Mouse (Mus musculus): ENCODE data around the gene Gm3285. TPM values are rescaled to one million over a fixed set of nuclear protein-coding genes. Genes with fewer than 3 reads are reported as not detected.

Gene Gm3285
- polyA plus RNA-seq, 1 experiment = not detected

GRCm38 (mm10) chr10:77895562-77895961, 33.8 kb downstream of the Gm3285 start:
- no peak for DNase-seq (ENCODE audit: extremely low spot score in 1 of 2, low spot score in 1 of 2)

- no peak for DNase-seq (ENCODE audit: extremely low spot score in 1 of 2, low spot score in 1 of 2)
Measured at GRCm38 (mm10) chr10:77900126-77900525, 38.4 kb downstream of the Gm3285 start.

DNA sequence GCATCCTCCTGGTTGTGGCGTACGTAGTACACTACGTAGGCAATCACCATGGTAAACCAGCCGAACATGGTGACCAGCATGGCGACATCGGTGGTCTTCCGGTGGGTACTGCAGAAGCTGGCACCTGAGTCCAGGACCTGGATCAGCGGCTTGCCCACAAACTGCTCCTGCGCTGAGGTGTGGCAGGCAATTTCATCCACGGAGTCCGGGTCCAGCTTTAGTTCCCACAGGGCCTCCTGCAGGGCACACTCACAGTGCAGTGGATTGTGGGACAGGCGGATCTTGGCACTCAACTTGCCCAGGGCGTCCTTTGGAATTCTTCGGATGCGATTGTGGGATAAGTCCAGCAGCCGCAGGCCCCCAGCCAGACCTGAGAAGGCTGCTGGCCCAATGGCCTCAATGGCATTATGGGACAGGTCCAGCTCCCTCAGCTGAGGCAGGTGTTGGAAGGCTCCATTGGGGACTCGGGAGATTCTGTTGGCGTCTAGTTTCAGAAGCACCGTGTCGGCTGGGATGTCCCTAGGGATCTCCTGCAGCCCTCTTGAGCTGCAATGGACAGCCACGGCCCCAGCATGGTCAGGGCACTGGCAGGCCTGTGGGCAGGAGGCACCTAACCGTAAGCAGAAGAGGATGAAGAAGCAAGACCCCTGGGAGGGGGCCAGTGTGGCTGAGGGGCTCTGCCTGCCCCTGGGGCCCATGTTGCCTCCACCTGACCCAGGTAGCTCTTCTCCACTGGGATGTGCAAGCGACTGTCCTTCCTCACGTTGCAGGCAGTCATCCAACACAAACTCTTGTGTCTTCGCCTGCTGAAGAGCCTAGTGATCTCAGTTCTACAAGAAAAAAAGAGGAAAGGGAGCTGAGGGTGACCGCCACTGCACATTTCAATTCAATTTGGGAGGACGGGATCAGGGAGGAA, 39.4 kb downstream of the Gm3285 start:
- no peak for DNase-seq (ENCODE audit: extremely low spot score in 1 of 2, low spot score in 1 of 2)

DNA sequence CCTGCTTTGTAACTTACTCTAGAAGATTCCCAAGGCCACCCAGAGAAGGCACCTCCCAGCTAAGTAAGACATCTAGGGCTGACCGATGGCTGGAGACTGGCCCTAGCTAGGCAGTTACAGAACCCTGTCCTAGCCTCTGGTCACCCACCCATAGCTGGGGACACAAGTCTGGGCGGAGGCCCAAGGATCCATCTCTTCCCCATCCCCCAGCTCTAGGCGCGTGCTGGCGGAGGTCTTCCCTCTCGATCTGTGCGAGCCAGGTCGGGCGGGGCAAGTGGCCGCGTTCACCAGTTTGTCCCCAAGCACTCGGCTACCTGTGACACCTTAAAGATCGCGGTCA, 40.1 kb downstream of the Gm3285 start:
- DNase-seq (ENCODE audit: extremely low spot score in 1 of 2, low spot score in 1 of 2) = peak in 1 of 2 experiments; percentile 39

- peak; percentile 36 to 47 for DNase-seq (ENCODE audit: extremely low spot score in 1 of 2, low spot score in 1 of 2)
Measured at GRCm38 (mm10) chr10:77902211-77902893, 40.6 kb downstream of the Gm3285 start, which contains the start of gene Lrrc3. Gene Lrrc3 (minus strand): TSS chr10:77902536.

DNA sequence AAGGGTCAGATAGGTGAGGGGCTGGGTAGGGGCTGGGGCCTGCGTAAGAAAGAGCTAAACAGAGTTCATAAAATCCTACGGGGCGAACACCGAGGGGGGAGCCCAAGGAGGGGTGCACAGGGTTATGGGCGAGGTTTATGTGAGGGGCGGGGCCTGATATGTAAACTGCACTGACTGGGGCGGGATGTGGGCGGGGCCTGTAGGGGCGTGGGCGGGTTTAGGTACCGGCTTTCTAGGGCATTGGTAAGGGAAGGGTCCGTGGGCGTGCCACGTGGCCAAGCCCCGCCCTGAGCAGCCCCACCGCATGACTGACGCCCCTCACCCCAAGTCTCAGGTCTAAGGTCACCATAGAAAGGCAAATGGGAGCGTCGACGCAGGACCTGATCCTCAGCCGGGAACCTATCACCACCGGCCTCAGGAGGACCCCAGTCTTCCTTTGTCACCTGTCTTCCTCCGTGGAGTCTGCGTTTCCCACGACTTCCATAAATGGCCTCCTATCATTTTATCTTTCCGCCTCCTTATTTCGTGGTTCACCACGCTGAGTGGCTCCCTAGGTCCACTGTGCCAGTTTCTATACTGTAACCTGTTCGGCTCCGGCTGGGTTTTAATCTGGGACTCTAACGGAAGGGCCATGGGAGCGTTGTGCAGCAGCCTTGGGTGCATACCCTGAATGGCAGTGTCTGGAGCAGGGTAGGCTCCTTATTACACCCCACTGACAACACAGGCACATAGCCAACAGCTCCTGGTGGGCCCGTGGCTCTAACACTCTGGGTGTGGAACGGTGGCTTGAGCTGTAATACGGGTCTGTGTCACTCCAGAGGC, 41.3 kb downstream of the Gm3285 start:
- DNase-seq (ENCODE audit: extremely low spot score in 1 of 2, low spot score in 1 of 2) = peak; percentile 50 to 67

Other genes with a start within 250 kb of the Gm3285 start
- gene Ube2g2, start 239.7 kb upstream of the Gm3285 start, polyA plus RNA-seq (2012; rRNA removed) = 47.9 and 51.8 TPM in 2 replicates
- gene Tspear, start 175.4 kb upstream of the Gm3285 start, polyA plus RNA-seq (2012; rRNA removed) = 0.04 TPM in 1 of 2 replicates, not detected in the other
- not detected in 2 replicates for gene Gm19402, start 171.2 kb upstream of the Gm3285 start, polyA plus RNA-seq (2012; rRNA removed)
- gene Gm9508, start 164.7 kb upstream of the Gm3285 start, polyA plus RNA-seq (2012; rRNA removed) = not detected in 2 replicates
- not detected in 2 replicates for gene Gm10272, start 155.3 kb upstream of the Gm3285 start, polyA plus RNA-seq (2012; rRNA removed)
- not detected in 2 replicates for gene Gm10024, start 150.5 kb upstream of the Gm3285 start, polyA plus RNA-seq (2012; rRNA removed)
- gene Gm10142, start 146.2 kb upstream of the Gm3285 start, polyA plus RNA-seq (2012; rRNA removed) = not detected in 2 replicates
- gene Krtap12-1, start 141.4 kb upstream of the Gm3285 start, polyA plus RNA-seq (2012; rRNA removed) = not detected in 2 replicates
- not detected in 2 replicates for gene Gm10100, start 135.5 kb upstream of the Gm3285 start, polyA plus RNA-seq (2012; rRNA removed)
- not detected in 2 replicates for gene Gm18596, start 119.3 kb upstream of the Gm3285 start, polyA plus RNA-seq (2012; rRNA removed)
- not detected in 2 replicates for gene Gm9736, start 110.6 kb upstream of the Gm3285 start, polyA plus RNA-seq (2012; rRNA removed)
- not detected in 2 replicates for gene Gm3233, start 102.3 kb upstream of the Gm3285 start, polyA plus RNA-seq (2012; rRNA removed)
- gene Gm3238, start 90.7 kb upstream of the Gm3285 start, polyA plus RNA-seq (2012; rRNA removed) = not detected in 2 replicates
- gene Gm7138, start 85.0 kb upstream of the Gm3285 start, polyA plus RNA-seq (2012; rRNA removed) = not detected in 2 replicates
- not detected in 2 replicates for gene Gm3250, start 79.4 kb upstream of the Gm3285 start, polyA plus RNA-seq (2012; rRNA removed)
- gene Gm7137, start 73.8 kb upstream of the Gm3285 start, polyA plus RNA-seq (2012; rRNA removed) = not detected in 2 replicates
- gene Gm9639, start 66.9 kb upstream of the Gm3285 start, polyA plus RNA-seq (2012; rRNA removed) = not detected in 2 replicates
- not detected in 2 replicates for gene Gm19668, start 62.8 kb upstream of the Gm3285 start, polyA plus RNA-seq (2012; rRNA removed)
- not detected in 2 replicates for gene Gm9507, start 50.1 kb upstream of the Gm3285 start, polyA plus RNA-seq (2012; rRNA removed)
- not detected in 2 replicates for gene Gm2696, start 47.3 kb upstream of the Gm3285 start, polyA plus RNA-seq (2012; rRNA removed)
- not detected in 2 replicates for gene Krtap10-4, start 34.9 kb upstream of the Gm3285 start, polyA plus RNA-seq (2012; rRNA removed)
- gene Krtap10-10, start 26.0 kb upstream of the Gm3285 start, polyA plus RNA-seq (2012; rRNA removed) = not detected in 2 replicates
- gene Gm36176, start 15.2 kb upstream of the Gm3285 start, polyA plus RNA-seq (2012; rRNA removed) = not detected in 2 replicates
- gene Gm10318, start 9.1 kb upstream of the Gm3285 start, polyA plus RNA-seq (2012; rRNA removed) = not detected in 2 replicates
- gene Lrrc3, start 40.6 kb downstream of the Gm3285 start, polyA plus RNA-seq (2012; rRNA removed) = 5.6 and 6.3 TPM in 2 replicates
- 22.5 and 28.3 TPM in 2 replicates for gene Trpm2, start 108.6 kb downstream of the Gm3285 start, polyA plus RNA-seq (2012; rRNA removed)
- gene 1810043G02Rik, start 116.5 kb downstream of the Gm3285 start, polyA plus RNA-seq (2012; rRNA removed) = 66.6 and 82.8 TPM in 2 replicates
- 164 and 180 TPM in 2 replicates for gene Pfkl, start 148.1 kb downstream of the Gm3285 start, polyA plus RNA-seq (2012; rRNA removed)
- 0.34 and 0.52 TPM in 2 replicates for gene Dnmt3l, start 180.0 kb downstream of the Gm3285 start, polyA plus RNA-seq (2012; rRNA removed)
- gene Aire, start 181.6 kb downstream of the Gm3285 start, polyA plus RNA-seq (2012; rRNA removed) = 0.13 and 0.30 TPM in 2 replicates
- gene Icosl, start 207.3 kb downstream of the Gm3285 start, polyA plus RNA-seq (2012; rRNA removed) = 2.6 and 2.9 TPM in 2 replicates

Measured in frontal cortex, adult 2 months (tissue).